Mouse (Mus musculus) c-Kit-negative CD71-positive TER-119-positive erythroid progenitor cells, embryonic 14.5 days (primary cell): ENCODE measurements around the gene Cog3.

ENCODE experiments used
- DNase-seq: peaks from one replicate; pipeline ENCODE4 v3.0.0-alpha.2; 2013; ENCODE audit warnings: low read depth, low spot score

The Cog3 gene

DNA sequence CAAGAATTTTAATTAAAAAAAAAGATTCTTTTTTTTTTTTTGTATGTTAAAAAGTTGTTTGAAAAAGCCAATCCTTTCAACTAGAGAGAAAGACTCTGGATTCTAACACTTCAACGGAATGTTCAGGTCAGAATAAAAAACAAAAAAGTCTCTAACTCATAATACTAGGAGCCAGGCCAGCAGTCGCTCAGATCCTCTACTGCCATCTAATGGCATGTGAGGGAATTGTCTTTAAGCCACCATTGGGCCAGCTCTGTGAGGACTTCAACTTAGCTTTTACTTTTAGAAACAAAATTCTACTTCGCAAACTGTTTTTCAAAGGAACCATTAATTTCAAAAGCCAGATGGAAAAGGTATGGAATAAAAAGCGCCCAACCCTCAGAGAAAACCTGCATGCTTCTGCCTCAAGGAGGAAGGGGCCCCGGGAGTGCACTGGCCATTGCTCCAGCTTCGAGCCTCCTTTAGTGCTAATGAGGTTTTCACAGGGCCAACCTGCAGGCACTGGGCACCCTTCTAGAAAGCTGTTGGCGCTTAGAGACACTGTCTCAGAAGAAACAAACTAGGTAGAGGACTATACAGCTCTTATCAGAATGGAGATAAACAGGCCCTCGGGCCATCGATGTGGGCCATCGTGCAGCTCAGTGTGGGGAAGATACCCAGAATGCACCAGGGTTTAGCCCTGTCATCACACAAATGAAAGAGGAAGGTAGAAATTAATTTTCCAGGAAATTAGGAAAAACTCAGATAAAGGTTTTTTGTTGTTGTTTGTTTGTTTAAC lies 6.9 kb upstream of the Cog3 start:
- DNase-seq, result peak; percentile 52

- no peak for DNase-seq
Observed at GRCm38 (mm10) chr14:75758401-75758800, 4.1 kb upstream of the Cog3 start.

DNA sequence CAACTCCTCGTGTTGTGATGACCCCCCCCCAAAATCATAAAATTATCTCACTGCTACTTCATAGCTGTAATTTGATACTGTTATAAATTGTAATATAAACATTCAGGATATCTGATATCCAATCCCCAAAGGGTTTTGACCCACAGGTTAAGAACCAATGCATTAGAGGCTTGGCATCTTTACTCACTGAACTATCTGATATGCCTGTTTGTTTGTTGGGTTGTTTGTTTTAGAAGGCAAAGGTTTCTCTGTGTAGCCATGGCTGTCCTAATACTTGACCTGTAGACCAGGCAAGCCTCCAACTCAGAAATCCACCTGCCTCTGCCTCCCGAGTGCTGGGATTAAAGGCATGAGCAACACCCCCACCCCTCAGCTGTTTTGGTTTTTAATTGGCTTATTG lies 3.5 kb upstream of the Cog3 start:
- no peak for DNase-seq

DNA sequence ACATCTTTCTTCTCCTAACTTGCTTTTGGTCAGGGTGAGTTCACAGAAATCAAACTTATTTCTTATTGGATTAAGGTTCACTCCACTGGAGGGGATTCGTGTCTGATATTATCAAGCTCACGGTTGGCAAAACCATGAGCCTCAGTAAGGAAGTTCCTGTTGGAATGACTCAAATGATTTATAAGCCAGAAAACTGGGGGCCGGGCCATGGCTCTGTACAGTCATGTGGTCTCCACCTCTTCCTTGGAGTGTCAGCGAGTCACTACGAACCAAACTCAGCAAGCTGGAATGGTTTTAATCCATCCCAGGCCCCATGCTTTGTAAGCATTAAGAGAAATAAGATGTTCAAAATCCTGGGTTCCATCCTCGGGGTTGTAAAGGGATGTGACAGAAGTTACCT lies 2.7 kb upstream of the Cog3 start:
- no peak for DNase-seq

GRCm38 (mm10) chr14:75753206-75753605 lies 1.1 kb downstream of the Cog3 start:
- no peak for DNase-seq

GRCm38 (mm10) chr14:75751040-75751439 lies 3.3 kb downstream of the Cog3 start:
- DNase-seq, result no peak

DNA sequence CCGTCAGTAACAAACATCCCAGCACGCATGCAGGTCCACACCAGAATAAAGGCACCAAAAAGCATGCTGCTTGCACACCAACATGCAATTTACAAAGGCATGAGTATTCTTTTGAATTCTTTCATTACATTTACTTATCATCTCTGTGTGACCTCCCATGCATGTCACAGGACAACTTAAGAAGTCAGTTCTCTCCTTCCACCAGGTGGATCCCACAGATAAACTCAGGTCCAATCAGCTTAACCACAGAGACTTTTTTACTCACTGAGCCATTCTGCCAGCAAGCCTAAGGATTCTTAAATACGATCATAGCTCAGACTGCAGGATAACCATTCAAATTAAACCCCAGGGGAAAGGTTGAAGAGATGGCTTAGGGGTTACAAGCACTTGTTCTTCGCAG lies 5.2 kb downstream of the Cog3 start:
- no peak for DNase-seq

DNA sequence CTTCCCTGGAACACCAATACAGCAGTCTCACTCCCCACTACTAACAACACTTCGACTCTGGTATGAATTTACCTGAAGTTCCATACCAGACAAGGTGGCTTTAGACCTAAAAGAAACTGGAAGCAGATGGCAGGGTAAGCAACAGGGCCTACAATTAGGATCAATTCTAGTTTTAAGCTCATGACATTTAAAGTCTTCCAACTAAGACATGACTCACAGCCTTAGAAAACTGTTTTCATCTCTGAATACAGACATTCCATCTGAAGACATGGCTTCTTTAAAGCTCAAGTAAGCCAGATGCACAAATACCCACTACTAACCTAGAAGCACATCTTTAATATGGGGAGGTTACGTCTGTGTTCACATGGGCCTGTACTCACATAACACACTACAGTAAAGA lies 6.4 kb downstream of the Cog3 start:
- DNase-seq, result no peak

DNA sequence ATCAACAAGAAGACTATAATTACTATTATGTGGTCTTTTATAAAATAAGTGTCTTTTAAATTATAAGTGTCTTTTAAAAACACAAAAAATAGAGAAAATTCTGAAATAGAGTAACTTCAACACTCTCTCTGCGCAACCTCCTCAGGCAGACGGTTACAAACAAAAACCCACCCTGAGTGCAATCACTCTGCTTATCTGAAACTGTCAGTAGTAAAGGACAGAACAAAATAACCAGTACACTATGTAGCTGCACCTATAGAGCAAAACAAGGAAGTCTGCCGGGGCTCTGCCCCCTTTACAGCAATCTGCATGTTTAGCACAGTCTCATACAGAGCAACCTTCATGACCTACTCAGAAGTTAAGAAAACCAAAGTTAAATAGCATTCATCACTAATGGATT lies 12.4 kb downstream of the Cog3 start:
- no peak for DNase-seq

DNA sequence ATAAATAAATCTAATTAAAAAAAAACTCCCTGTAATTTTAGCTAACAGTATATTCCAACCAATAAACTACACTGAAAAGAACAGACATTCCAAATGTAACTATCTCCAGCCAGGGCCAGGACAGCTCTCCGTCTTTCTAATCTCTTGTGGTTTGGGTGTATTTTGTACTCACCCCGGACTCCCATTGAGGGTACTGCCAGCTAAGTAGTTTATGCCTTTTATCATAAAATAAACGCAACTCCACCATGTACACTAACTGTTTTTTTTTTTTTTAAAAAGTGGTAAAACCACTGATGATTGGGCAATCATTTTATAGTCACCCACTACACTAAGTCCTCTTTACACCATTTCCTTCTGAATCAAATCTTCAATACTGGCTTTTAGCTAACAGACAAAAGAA lies 18.7 kb downstream of the Cog3 start:
- DNase-seq, result no peak

DNA sequence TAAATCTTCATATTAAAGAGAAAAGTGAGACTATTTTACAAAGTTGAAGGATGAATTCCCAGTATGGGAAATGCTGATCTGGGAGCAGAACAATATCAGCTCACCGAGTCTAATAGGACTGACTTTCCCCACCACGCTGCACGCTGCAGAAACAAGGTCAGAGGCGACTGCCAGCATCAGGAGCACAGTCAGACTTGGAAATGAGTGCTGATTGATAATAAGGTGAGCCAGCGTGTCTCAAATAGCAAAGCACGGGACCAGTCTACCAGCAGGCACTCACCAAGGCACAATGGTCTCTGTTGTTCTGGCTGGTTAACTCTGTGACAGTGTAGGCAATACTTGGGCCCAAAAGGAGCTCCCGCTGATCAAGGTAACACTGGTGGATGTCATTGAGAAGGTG lies 21.7 kb downstream of the Cog3 start:
- DNase-seq, result no peak

GRCm38 (mm10) chr14:75731361-75731760 lies 23.0 kb downstream of the Cog3 start:
- no peak for DNase-seq

GRCm38 (mm10) chr14:75728111-75728510 lies 26.2 kb downstream of the Cog3 start:
- DNase-seq, result no peak

DNA sequence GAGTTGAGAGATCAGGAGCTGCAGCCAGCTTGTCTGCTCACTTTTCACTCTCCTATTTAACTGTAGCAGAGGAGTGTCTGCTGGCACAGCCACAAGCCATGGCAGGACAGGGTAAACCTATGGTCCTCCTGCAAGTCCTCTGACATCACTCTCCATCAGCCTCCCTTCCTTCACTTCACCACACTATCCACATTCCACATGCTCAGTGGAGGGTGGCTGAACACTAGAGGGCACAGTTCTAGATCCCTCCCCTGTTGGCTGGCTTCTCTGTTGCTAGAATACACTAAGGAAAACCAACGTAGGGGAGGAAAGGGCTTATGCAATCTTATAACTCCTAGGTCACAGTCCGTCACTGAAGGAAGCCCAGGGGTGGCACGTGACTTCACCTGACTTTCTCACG lies 27.3 kb downstream of the Cog3 start:
- no peak for DNase-seq

- DNase-seq, result no peak
Observed at GRCm38 (mm10) chr14:75722816-75723215, 31.5 kb downstream of the Cog3 start.

GRCm38 (mm10) chr14:75721977-75722563 lies 32.2 kb downstream of the Cog3 start:
- DNase-seq, result peak; percentile 56

DNA sequence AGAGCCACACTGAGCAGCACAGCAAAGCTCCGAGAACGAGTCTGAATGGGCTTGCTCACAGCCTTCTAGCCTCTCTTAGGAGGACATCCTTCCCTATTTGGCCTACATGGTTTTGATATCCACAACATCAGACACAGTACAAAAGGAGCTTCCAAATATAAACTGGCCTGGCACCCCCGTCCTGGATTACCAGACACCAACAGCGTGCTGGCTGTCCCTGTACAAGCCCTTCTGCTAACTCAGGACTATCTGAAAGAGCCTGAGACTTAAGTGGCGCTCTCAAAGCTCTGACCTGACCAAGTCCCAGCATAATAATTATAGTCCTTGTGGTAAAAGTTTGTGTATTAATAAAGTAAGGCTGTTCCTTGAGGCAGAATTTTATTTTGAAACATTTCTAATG lies 34.2 kb downstream of the Cog3 start:
- DNase-seq, result no peak

- no peak for DNase-seq
Observed at GRCm38 (mm10) chr14:75716410-75716809, 37.9 kb downstream of the Cog3 start.

DNA sequence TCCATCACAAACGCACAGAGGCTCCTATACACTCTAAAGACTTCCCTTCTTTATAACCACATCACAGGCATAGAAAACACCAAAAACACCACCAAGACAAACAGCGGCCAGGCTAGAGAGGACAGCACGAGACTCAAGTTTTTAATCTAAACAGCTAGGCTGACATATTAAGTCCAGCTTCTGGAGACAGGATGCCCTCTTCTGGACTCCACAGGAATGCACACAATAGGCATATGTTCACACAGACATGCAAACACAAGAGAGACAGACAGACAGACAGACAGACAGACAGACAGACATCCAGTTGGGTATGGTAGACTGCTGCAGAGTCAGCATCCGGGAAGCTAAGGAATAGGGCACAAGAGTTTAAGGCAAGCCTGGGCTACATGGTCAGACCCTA lies 40.7 kb downstream of the Cog3 start:
- DNase-seq, result no peak

DNA sequence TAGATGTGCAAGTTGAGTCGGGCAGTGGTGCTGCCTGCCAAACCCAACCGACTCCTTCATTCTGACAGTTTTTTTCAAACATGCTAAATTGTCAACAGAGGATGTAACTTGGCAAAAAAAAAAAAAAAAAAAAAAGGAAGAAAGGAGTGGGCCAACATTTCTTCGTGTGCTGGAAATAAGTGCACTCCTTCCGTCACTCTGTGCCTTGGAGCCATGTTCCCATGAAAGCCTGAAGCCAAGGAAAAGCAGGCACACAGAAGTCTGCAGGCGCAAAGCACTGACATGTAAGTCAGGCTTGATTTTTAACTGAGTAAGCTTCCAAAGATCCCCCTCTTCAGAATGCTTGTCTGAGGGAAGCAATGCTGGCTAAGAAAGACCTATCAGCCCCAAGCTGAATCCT lies 41.6 kb downstream of the Cog3 start:
- no peak for DNase-seq

GRCm38 (mm10) chr14:75711731-75712130 lies 42.6 kb downstream of the Cog3 start:
- DNase-seq, result no peak

GRCm38 (mm10) chr14:75708986-75709385 lies 45.3 kb downstream of the Cog3 start:
- no peak for DNase-seq

- DNase-seq, result no peak
Observed at GRCm38 (mm10) chr14:75707771-75708170, 46.5 kb downstream of the Cog3 start.

- no peak for DNase-seq
Observed at GRCm38 (mm10) chr14:75706647-75707046, 47.7 kb downstream of the Cog3 start.
